Mouse (Mus musculus) neural tube, embryonic 12.5 days (tissue): Measurements from ENCODE around the gene Mtmr2. TPM values are rescaled to one million over a fixed set of nuclear protein-coding genes. Genes with fewer than 3 reads are reported as not detected.

ENCODE experiments used
- ATAC-seq: fragments of 200-750 bp; cut with Nextera tagmentation; 2 replicates; pipeline ENCODE4 v1.8.0; 2017; ENCODE audit warnings: low read depth, mild to moderate bottlenecking, moderate TSS enrichment, moderate library complexity; ENCODE audit not compliant: low FRiP score
- H3K27ac ChIP-seq: fragments of 300-500 bp; sonication (generic); 2 replicates; pipeline ENCODE4 v1.5.1; 2016
- H3K27me3 ChIP-seq: fragments of 300-500 bp; sonication (generic); replicated peaks from 2 replicates; pipeline ENCODE4 v1.6.1; 2016; ENCODE audit warnings: mild to moderate bottlenecking
- H3K36me3 ChIP-seq: fragments of 300-500 bp; sonication (generic); 2 replicates; pipeline ENCODE4 v1.6.1; 2016; ENCODE audit warnings: mild to moderate bottlenecking
- H3K4me1 ChIP-seq: fragments of 300-500 bp; sonication (generic); 2 replicates; pipeline ENCODE4 v1.6.1; 2016
- H3K4me2 ChIP-seq: fragments of 300-500 bp; sonication (generic); replicated peaks from 2 replicates; pipeline ENCODE4 v1.6.1; 2016; ENCODE audit warnings: mild to moderate bottlenecking
- H3K4me3 ChIP-seq: fragments of 300-500 bp; sonication (generic); 2 replicates; pipeline ENCODE4 v1.5.1; 2016
- H3K9ac ChIP-seq: fragments of 300-500 bp; sonication (generic); 2 replicates; pipeline ENCODE4 v1.6.1; 2016; ENCODE audit warnings: mild to moderate bottlenecking
- H3K9me3 ChIP-seq: fragments of 300-500 bp; sonication (generic); 2 replicates; pipeline ENCODE4 v1.6.1; 2016; ENCODE audit warnings: mild to moderate bottlenecking
- WGBS: fragments of 180-500 bp; shearing (Covaris S2); methylation state at CpG from one replicate; pipeline ENCODE4 v1.1.7; 2016; 5-methylcytosine and 5-hydroxymethylcytosine counted together
- polyA plus RNA-seq: library from polyadenylated mRNA; unstranded; fragments of >200 nt; fragmentation: Nextera tagmentation; extraction: Ambion mirVana; gene quantifications from 2 replicates; pipeline ENCODE4 v1.2.1, GENCODE M21; 2016

Mtmr2 gene
- polyA plus RNA-seq, 1 experiment from 2014 or later: 70.2 TPM

DNA sequence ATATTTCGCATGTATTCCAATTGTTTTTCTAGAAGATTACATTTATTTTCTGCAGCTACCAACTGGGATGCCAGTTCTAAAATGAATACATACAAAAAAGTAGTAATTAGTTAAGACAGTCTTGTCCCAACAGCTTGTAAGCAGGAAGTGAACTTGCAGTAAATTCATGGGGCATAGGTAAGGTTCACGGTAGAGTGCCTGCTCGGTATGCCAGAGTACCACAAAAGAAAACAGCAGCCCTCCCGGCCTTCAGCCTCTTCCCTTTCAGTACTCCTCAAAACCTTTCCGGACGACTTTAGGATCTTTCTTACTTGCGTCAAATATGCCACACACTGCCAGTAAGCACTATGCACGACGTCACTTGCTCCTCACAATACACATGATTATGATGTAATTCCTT is 70.2 kb downstream of the Mtmr2 start:
- H3K4me2 ChIP-seq: no peak overlapping the region
- H3K9ac ChIP-seq: no peak overlapping the region
- ATAC-seq: no peak
- H3K27ac ChIP-seq: no peak overlapping the region
- H3K4me1 ChIP-seq: no peaks in the 10 kb centered on the region
- no peaks in the 10 kb centered on the region for H3K27me3 ChIP-seq
- WGBS: 89% methylated on average over 9 of the region's 9 CpGs
- H3K9me3 ChIP-seq: no peaks in the 10 kb centered on the region
- peaks cover 68% of the 10 kb centered on the region for H3K36me3 ChIP-seq
- H3K4me3 ChIP-seq: no peak overlapping the region

DNA sequence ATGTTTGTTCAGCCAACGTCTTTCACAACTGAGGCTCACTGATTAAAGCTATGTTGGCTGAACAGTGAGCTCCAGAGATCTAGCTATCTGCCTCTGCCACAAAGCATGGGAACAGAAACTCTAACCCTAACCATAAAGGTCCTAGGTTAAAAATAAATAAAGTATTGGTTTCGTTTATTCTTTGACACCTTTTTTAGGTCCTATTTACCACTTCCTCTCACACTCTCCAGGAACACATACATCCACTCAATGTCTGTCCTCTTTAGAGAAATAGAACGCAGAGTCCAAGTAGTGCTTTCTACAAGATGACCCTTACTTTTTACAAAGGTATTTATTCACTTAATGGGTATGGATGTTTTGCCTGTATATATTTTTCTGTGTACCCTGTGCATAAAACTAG is 72.6 kb downstream of the Mtmr2 start:
- H3K36me3 ChIP-seq: peaks cover 53% of the 10 kb centered on the region
- no peak overlapping the region for H3K4me2 ChIP-seq
- no peak overlapping the region for H3K27ac ChIP-seq
- no peak overlapping the region for H3K9ac ChIP-seq
- H3K27me3 ChIP-seq: no peaks in the 10 kb centered on the region
- peaks cover 10% of the 10 kb centered on the region for H3K4me1 ChIP-seq
- H3K4me3 ChIP-seq: no peak overlapping the region
- H3K9me3 ChIP-seq: no peaks in the 10 kb centered on the region
- no peak for ATAC-seq
- 96% methylated on average over 3 of the region's 3 CpGs for WGBS

DNA sequence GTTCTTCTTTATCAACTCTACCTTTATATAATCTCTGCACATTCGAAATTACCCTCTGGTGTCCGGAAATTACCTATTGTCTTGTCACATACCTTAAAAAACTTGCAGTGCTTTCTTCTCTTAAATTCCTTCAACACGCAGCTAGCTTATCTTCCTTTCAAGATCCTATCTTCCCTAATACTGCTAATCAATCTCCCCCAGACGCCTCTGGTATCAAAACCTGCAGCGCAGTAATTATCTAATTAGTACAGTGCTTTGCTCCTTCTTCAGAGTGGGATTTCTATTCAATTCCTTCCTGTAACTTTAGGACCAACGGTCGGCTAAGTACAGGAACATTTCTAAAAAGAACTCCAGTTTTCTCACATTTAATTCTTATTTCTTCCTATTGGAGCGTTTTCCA is 77.7 kb downstream of the Mtmr2 start:
- Histone ChIP-seq H3K4me2 (peak overlapping the region; percentile 83), H3K27me3 (no peaks in the 10 kb centered on the region), H3K4me1 (peaks cover 16% of the 10 kb centered on the region), H3K36me3 (peaks cover 13% of the 10 kb centered on the region), H3K9me3 (no peaks in the 10 kb centered on the region), H3K9ac (peak overlapping the region; percentile 85), H3K27ac (no peak overlapping the region), H3K4me3 (peak overlapping the region; percentile 80)
- WGBS: 7% methylated on average over 8 of the region's 8 CpGs
- no peak for ATAC-seq

DNA sequence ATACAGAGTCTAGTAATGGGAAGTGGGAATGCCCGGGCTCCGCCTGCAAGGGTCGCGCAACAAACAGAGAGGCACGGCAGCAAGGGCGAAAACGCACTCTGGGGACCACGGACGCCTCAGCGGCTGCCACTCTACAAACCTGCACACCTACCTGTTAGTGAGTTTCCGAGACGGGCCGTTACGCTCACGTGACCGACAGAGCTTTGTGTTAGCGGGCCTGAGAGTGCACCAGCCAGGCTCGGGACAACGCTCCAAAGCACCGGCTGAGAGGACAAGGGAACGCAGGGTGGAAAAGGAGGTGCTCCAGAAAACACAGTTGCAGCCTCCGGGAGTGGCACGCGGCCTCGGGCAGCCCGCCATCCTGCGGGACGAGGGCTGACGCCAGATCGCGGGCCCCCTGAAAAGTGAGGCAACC is 78.2 kb downstream of the Mtmr2 start:
- under 1% methylated on average over 31 of the region's 31 CpGs for WGBS
- H3K9ac ChIP-seq: peak overlapping the region; percentile 85
- H3K9me3 ChIP-seq: no peaks in the 10 kb centered on the region
- H3K36me3 ChIP-seq: peaks cover 13% of the 10 kb centered on the region
- peak overlapping the region; percentile 83 for H3K4me2 ChIP-seq
- peak overlapping the region; percentile 92 for H3K27ac ChIP-seq
- peak; percentile 14 for ATAC-seq
- peak overlapping the region; percentile 80 for H3K4me3 ChIP-seq
- H3K4me1 ChIP-seq: peaks cover 16% of the 10 kb centered on the region
- H3K27me3 ChIP-seq: no peaks in the 10 kb centered on the region

GRCm38 (mm10) chr9:13826832-13827405 is 78.7 kb downstream of the Mtmr2 start, which contains the start of gene Cep57:
Gene Cep57 (minus strand): TSS chr9:13827107.
- Histone ChIP-seq H3K4me2 (peak within 1 kb of the TSS; percentile 83), H3K4me1 (peaks cover 16% of the 10 kb centered on the region), H3K27ac (peak within 1 kb of the TSS; percentile 95), H3K4me3 (peak within 1 kb of the TSS; percentile 80), H3K36me3 (peaks cover 18% of the 10 kb centered on the region), H3K9me3 (no peaks in the 10 kb centered on the region), H3K27me3 (no peaks in the 10 kb centered on the region), H3K9ac (peak within 1 kb of the TSS; percentile 93)
- under 1% methylated on average over 44 of the region's 44 CpGs for WGBS
- ATAC-seq: peak; percentile 94

DNA sequence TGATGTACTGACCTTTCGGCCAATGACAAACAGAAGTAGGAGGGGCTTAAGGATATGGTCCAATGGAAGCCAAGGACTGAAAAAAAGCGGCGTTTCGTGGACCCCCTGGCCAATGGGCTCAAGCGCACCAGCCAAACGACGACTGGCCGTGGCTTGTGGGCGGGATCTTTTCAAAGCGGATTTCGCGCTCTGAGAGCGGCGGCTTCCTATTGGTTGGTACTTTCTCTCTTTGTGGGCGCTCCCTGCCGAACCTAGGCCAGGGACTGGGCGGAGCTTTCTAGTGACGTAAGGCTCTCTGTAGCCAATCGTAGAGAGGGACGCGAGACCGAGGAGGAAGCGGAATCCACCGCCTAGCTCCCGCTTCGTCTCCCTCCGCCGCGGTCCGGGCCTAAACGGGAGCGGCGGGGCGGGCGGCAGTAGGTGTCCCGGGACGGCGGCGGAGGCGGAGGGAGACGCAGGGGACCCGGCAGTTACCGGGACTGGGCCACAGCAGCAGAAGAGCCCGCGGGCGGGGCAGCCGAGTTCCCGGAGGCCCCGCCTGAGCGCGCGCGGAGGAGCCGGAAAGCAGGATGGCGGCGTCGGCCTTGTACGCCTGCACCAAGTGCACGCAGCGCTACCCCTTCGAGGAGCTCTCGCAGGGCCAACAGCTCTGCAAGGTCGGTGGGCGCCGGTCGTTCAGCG is 79.3 kb downstream of the Mtmr2 start, which contains the start of gene Fam76b:
Fam76b (plus strand) TSS at position 311 of the 681 bp plus-strand sequence.
- peak within 1 kb of the TSS; percentile 93 for H3K9ac ChIP-seq
- H3K4me3 ChIP-seq: peak within 1 kb of the TSS; percentile 80
- peaks cover 16% of the 10 kb centered on the region for H3K4me1 ChIP-seq
- peak within 1 kb of the TSS; percentile 95 for H3K27ac ChIP-seq
- H3K36me3 ChIP-seq: peaks cover 20% of the 10 kb centered on the region
- WGBS: under 1% methylated on average over 67 of the region's 67 CpGs
- peak within 1 kb of the TSS; percentile 83 for H3K4me2 ChIP-seq
- H3K9me3 ChIP-seq: no peaks in the 10 kb centered on the region
- no peaks in the 10 kb centered on the region for H3K27me3 ChIP-seq
- peak; percentile 96 for ATAC-seq

DNA sequence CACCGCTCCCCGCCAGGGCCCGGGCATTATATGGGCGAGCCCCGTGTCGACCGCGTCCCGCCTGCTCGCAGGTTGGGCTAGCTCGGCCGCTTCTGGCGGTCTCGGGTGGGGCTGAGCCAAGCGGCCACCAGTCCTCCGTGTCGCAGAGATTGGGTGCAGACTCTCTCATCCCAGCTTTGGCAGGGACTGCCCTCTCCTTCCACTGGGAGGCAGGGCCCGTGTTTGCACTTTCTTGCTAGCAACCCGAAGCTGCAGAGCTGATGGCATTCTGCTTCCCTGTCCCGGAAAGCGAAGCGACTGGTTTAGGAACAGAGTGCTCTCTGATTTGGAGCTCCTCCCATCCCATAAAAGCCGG is 79.9 kb downstream of the Mtmr2 start:
- under 1% methylated on average over 23 of the region's 23 CpGs for WGBS
- H3K4me3 ChIP-seq: peak overlapping the region; percentile 80
- H3K9ac ChIP-seq: peak overlapping the region; percentile 93
- H3K4me1 ChIP-seq: peaks cover 16% of the 10 kb centered on the region
- peak overlapping the region; percentile 95 for H3K27ac ChIP-seq
- peak; percentile 39 for ATAC-seq
- no peaks in the 10 kb centered on the region for H3K9me3 ChIP-seq
- H3K27me3 ChIP-seq: no peaks in the 10 kb centered on the region
- peaks cover 24% of the 10 kb centered on the region for H3K36me3 ChIP-seq
- H3K4me2 ChIP-seq: peak overlapping the region; percentile 83

- Histone ChIP-seq H3K36me3 (peaks cover 82% of the 10 kb centered on the region), H3K9ac (no peak overlapping the region), H3K27me3 (no peaks in the 10 kb centered on the region), H3K4me3 (no peak overlapping the region), H3K9me3 (no peaks in the 10 kb centered on the region), H3K4me1 (no peaks in the 10 kb centered on the region), H3K27ac (no peak overlapping the region), H3K4me2 (no peak overlapping the region)
- ATAC-seq: no peak
- 94% methylated on average over 3 of the region's 3 CpGs for WGBS
These were observed 87.0 kb downstream of the Mtmr2 start for GRCm38 (mm10) chr9:13835256-13835655.

DNA sequence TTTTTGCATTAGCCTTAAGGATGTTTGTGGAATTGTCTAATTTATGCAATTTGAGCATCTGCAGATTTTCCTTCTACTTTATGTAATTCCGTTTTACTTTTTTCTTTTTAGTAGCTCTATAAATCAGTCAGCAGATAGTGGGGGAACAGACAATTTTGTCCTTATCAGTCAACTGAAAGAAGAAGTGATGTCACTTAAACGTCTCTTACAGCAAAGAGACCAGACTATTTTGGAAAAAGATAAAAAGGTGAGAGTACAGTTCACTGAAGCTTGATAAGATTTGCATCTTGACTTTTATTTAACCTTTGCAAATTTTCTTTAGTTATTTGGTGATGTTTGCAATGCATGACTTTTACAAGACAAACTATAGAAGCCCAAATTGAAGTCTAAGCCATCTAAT is 88.5 kb downstream of the Mtmr2 start:
- no peaks in the 10 kb centered on the region for H3K27me3 ChIP-seq
- H3K9ac ChIP-seq: no peak overlapping the region
- peaks cover 84% of the 10 kb centered on the region for H3K36me3 ChIP-seq
- no peak overlapping the region for H3K27ac ChIP-seq
- ATAC-seq: no peak
- no peak overlapping the region for H3K4me3 ChIP-seq
- no peaks in the 10 kb centered on the region for H3K9me3 ChIP-seq
- H3K4me1 ChIP-seq: no peaks in the 10 kb centered on the region
- H3K4me2 ChIP-seq: no peak overlapping the region
- WGBS: 91% methylated on average over 2 of the region's 2 CpGs

GRCm38 (mm10) chr9:13847591-13847990 is 99.4 kb downstream of the Mtmr2 start:
- H3K4me1 ChIP-seq: no peaks in the 10 kb centered on the region
- 87% methylated on average over 3 of the region's 3 CpGs for WGBS
- no peak overlapping the region for H3K4me2 ChIP-seq
- H3K27ac ChIP-seq: no peak overlapping the region
- H3K9ac ChIP-seq: no peak overlapping the region
- ATAC-seq: no peak
- H3K9me3 ChIP-seq: no peaks in the 10 kb centered on the region
- no peaks in the 10 kb centered on the region for H3K27me3 ChIP-seq
- no peak overlapping the region for H3K4me3 ChIP-seq
- H3K36me3 ChIP-seq: peaks cover 19% of the 10 kb centered on the region

- Histone ChIP-seq H3K4me2 (no peak overlapping the region), H3K9me3 (no peaks in the 10 kb centered on the region), H3K36me3 (peaks cover 12% of the 10 kb centered on the region; the same call in 1 of the 2 replicates), H3K27me3 (no peaks in the 10 kb centered on the region), H3K27ac (no peak overlapping the region), H3K9ac (no peak overlapping the region), H3K4me1 (no peaks in the 10 kb centered on the region), H3K4me3 (no peak overlapping the region)
- WGBS: 85% methylated on average over 10 of the region's 10 CpGs
- peak; percentile 61; the same call in 1 of the 2 replicates for ATAC-seq
These were observed 100.6 kb downstream of the Mtmr2 start for GRCm38 (mm10) chr9:13848481-13849480.

GRCm38 (mm10) chr9:13853876-13854275 is 105.7 kb downstream of the Mtmr2 start:
- H3K36me3 ChIP-seq: no peaks in the 10 kb centered on the region
- no peaks in the 10 kb centered on the region for H3K9me3 ChIP-seq
- WGBS: 66% methylated on average over 3 of the region's 3 CpGs
- no peak overlapping the region for H3K4me3 ChIP-seq
- no peak for ATAC-seq
- no peak overlapping the region for H3K4me2 ChIP-seq
- no peaks in the 10 kb centered on the region for H3K27me3 ChIP-seq
- H3K4me1 ChIP-seq: no peaks in the 10 kb centered on the region
- no peak overlapping the region for H3K9ac ChIP-seq
- H3K27ac ChIP-seq: no peak overlapping the region
